Mouse (Mus musculus): ENCODE measurements around the gene Camk2d.

Camk2d gene

DNA sequence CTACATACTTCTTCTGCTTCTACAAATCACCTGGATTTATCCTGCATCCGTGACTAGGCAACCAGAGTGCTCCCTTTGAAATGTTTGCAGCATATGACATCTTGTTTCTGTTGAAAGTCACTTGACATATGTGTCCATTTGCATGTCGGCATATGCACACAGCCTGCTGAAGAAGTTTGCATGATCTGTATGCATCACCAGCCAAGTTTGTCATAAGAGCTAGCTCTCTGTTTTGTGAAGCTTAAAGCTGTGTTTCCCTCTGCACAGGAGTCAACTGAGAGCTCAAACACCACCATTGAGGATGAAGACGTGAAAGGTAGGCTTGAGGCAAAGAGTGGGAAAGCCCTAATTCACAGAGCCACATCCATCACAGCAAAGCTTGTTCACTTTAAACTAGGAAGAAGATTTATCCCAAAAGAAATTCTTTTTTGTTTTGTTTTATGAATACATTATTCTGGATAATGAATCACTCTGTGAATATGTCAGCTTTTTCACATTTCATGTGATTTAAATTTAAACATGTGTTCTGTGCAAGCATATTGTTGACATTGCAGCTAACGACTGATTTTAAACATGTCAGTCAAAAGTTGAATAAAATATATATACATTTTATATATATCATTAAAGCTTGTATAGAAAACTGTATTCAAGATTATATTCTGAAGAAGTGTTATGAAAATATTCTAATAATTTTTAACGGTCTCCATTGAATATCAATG, 214.4 kb downstream of the Camk2d start:
- no peak for DNase-seq (ENCODE audit: low spot score in 2 of 2)

DNA sequence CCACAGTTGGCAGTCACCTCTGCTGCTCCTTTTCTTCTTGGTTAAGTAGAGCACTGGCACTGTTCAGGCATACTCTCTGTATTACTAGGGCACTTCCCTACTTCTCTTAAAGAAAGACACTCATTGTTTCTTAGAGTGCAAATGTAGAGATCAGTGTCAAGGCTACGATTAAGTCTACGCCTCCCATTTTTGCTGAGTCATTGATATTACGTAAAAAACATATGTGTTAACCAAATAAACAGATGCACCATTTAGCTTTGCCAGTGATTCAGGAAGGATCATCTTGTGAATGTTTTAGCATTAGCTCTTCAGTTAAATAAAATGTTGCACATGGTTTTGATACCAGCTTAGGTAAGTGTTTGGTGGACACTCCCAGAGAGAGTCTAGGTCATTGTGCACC, 215.5 kb downstream of the Camk2d start:
- DNase-seq (ENCODE audit: low spot score in 2 of 2), result no peak

DNA sequence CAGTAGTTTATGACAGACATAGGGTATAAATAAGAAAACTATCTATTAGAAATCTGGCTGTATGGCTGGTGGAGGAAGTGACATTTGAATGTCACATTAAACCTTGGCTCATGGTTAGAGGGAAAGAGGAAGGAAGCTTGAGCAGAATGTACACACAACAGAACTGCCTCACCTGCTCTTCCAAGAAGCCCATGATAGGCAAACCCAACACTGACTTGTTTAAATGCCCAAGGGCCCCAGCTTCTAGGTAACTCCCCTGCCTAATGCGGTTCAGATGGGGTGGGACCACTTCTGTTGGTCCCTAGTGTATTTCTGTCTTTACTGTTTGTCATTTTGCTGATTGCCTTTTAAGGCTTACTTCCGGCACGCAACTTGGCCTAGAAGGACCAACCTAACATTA, 226.3 kb downstream of the Camk2d start:
- no peak for DNase-seq (ENCODE audit: low spot score in 2 of 2)

GRCm38 (mm10) chr3:126824930-126825329, 228.8 kb downstream of the Camk2d start:
- no peak for DNase-seq (ENCODE audit: low spot score in 2 of 2)

- DNase-seq (ENCODE audit: low spot score in 2 of 2), result no peak
Observed at GRCm38 (mm10) chr3:126826172-126826571, 230.1 kb downstream of the Camk2d start.

GRCm38 (mm10) chr3:126827900-126828299, 231.8 kb downstream of the Camk2d start:
- DNase-seq (ENCODE audit: low spot score in 2 of 2), result no peak

GRCm38 (mm10) chr3:126829817-126830216, 233.7 kb downstream of the Camk2d start:
- no peak for DNase-seq (ENCODE audit: low spot score in 2 of 2)

- DNase-seq (ENCODE audit: low spot score in 2 of 2), result no peak
Observed at GRCm38 (mm10) chr3:126831418-126832138, 235.5 kb downstream of the Camk2d start.

DNA sequence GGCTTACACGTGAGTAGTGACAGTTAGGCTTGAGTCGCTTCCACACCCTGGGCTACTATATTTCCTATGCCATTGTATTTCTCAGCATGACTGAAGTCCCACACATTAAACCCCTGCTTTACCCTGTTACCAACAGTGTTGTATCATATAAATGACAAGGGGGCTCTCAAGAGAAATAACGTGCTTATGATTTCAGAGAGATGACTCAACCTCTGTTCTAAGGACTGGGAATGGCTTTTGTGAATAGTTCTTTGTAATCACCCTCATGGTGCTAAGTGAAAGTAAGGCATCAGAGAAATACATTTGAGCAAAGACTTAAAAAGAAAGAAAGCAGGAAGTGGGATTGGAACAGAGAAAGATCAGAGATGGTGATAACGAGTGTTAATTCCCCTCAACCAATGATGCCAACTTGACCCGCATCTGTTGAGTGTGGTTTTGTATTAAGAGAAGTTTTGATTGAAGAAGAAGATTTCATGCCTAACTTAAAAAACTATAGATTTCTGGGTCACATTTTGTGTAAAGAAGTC, 238.6 kb downstream of the Camk2d start:
- DNase-seq (ENCODE audit: low spot score in 2 of 2), result no peak

DNA sequence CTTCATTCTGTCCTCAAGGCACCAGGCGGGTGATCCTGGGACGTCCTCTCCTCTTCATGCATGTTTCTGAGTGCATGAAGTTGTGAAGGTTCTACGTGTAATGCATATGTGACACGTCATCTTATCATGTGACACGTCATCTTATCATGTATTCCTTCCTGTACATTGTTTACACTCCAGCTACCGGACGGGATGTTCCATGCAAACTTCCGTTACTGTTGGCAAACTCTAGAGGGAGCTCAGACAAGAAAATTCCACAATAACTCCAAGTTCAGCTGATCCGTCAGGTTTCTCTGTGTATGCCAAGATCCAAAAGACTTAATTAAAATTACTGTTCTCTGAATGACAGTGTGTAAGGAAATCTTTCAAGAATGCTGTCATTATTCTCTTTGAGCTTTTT, 246.7 kb downstream of the Camk2d start:
- no peak for DNase-seq (ENCODE audit: low spot score in 2 of 2)

DNA sequence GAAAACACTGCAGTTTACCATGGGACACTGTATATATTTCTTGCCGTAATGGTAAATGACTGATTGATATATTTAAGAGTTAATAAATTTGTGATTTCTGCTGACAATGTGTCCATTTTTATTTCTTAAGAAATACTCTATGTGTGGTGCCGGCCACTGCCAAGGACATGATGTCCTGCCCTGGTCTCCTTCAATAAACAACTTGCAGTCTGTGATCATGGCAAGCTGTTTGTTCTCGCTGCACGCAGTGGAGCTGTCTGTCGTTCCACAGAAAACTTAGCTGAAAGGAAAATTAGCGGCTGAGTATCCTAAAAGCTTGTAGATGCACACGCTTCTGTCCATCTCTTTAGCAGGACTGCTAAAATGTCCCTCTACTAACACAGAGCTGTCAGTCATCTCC, 248.7 kb downstream of the Camk2d start:
- no peak for DNase-seq (ENCODE audit: low spot score in 2 of 2)

DNA sequence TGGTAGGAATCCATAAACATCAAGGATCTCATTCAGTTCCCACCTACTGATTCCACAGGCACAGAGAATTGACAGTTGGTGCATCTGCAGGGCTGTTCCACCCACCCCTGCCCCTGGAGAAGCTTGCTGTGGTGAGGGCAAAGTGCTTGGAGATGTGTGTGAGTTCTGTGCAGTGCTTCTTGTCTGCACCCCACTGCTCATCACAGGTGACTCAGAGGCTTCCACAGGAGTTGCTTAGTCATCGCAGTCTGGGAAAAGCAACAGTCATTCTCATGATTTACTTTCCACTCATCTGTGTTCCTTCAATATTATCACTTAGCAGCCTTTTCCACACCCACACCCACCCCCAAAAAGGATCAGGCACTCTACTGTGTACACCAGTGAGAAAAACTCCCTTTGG, 252.0 kb downstream of the Camk2d start:
- no peak for DNase-seq (ENCODE audit: low spot score in 2 of 2)

DNA sequence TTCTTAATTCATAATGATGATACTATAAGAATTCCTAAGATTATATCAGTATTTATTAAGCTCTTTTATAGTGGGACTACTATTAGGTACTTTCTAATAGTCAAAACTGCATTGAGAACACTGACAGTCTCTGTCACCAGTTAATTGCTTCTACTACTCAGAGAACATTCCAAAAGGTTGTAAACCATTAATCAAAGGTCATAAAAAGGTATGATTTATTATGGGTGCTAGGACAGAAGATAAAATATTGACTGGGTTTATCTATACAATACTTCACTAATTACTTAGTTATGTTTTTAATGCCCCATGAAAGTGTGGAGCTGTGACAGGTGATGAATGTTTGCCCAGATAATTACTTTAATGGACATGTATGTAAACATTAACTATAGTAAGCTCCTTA, 264.3 kb downstream of the Camk2d start:
- no peak for DNase-seq (ENCODE audit: low spot score in 2 of 2)

- DNase-seq (ENCODE audit: low spot score in 2 of 2), result no peak
Observed at GRCm38 (mm10) chr3:126869561-126869960, 273.5 kb downstream of the Camk2d start.

DNA sequence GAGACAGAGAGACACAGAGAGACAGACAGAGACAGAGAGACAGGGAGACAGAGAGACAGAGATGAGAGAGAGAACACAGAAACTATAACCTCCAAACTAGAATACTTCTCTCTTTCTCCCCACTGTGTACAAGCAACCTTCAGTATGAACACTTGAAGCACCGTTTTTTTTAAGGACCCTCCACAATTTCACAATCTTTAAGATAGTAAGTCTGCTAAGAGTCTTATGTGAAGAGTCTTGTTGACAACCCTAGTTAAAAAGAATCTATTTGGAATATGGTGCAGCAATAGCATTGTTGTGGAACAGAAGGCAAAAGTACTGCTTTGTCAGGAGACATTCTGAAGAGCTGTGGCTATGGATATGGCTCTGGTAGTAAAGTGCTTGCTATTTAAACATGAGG, 274.6 kb downstream of the Camk2d start:
- DNase-seq (ENCODE audit: low spot score in 2 of 2), result no peak

- DNase-seq (ENCODE audit: low spot score in 2 of 2), result no peak
Observed at GRCm38 (mm10) chr3:126878233-126878632, 282.1 kb downstream of the Camk2d start.

- DNase-seq (ENCODE audit: low spot score in 2 of 2), result no peak
Observed at GRCm38 (mm10) chr3:126886090-126886489, 290.0 kb downstream of the Camk2d start.

DNA sequence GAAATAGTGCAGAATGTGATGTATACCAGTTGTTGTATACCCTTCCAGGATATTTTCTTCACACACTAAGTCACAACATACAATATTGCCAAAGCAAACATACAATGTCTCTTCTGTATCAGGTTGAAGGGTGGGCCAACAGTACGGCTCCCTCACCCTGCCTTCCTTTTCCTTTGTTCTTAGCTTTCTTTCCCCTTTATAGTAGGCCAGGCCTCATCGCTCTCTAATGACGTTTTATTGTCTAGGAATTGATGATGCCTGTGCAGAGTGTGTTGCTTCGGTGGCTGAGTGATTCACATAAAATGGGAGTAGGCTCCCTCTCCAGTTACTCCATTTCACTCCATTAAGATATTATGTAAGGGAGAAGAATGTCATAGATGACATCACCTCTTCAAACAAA, 290.5 kb downstream of the Camk2d start:
- DNase-seq (ENCODE audit: low spot score in 2 of 2), result no peak
